ENCODE assay signal across 19 mouse cellular contexts in genomic region chr4:45141835-45142234, GRCm38 (mm10). TPM values are rescaled to one million over a fixed set of nuclear protein-coding genes. Genes with fewer than 3 reads are reported as not detected.
DNase-seq lines count a peak whose midpoint lies in the region; TF ChIP-seq lines count a peak whose summit lies in the region.
"Had no signal": no experiment of that assay in that cellular context is flagged by ENCODE, and none has a peak within 500 bp of the region (broad histone marks: within the 10 kb centered on the region; RNA-seq: fewer than 3 reads in every experiment).

No protein-coding gene starts in this region.

- intact Hi-C loops in heart, postnatal 25 days (cut with DNase I) = no loop called here

- no peaks in the 10 kb centered on the region for H3K4me1 ChIP-seq in lung, adult 2 months (ENCODE audit: control insufficient read depth, insufficient read depth, low read length)
- H3K4me1 ChIP-seq: limb, embryonic 13.5 days had no signal

- TF ChIP-seq POLR2A in lung, adult 2 months (IDR thresholded peaks at IDR 0.05; ENCODE audit: borderline replicate concordance, extremely low read depth, low read depth, low read length) = no peak

- no peak for TF ChIP-seq CTCF in lung, adult 2 months (IDR thresholded peaks at IDR 0.05; ENCODE audit: insufficient read depth, low read length)

- H3K4me3 ChIP-seq in lung, adult 2 months (replicated peaks; ENCODE audit: extremely low read depth, low read depth, low read length) = no peak overlapping the region
- H3K4me3 ChIP-seq: embryonic facial prominence, embryonic 13.5 days; forebrain, embryonic 15.5 days; heart, embryonic 13.5 days; left cerebral cortex, adult 2 months; limb, embryonic 13.5 days; midbrain, embryonic 12.5 days had no signal

- DNase-seq in cerebellum, postnatal 14 days = peak; percentile 44
- DNase-seq in cerebellum, postnatal 36 days = no peak
- DNase-seq in heart, adult 9 months (ENCODE audit: low spot score in 2 of 2) = peak; percentile 3 to 10
- no peak for DNase-seq in heart, postnatal 25 days (ENCODE audit: low spot score)
- peak; percentile 9 for DNase-seq in lung, postnatal 10 days
- DNase-seq in lung, postnatal 36 days = no peak
- DNase-seq in gastrocnemius, postnatal 25 days = peak; percentile 8
- no peak for DNase-seq in lung, adult 2 months
- DNase-seq: cerebellum, adult 8-10 months; kidney, adult 9 months; kidney, postnatal 25 days had no signal

- WGBS in lung, adult 2 months = 59% methylated on average over 5 of the region's 5 CpGs

RNA-seq across cellular contexts. Expression of gene Tomm5, which starts 33.9 kb away (rescaled TPM):
- total RNA-seq in heart, postnatal 25 days (2021) = 100 to 1,000 TPM; 212 to 250 TPM
- total RNA-seq in gastrocnemius, postnatal 25 days (2021) = 100 to 1,000 TPM in 1 of 2 experiments, 10 to 100 TPM in 1; 84.5 to 103 TPM
- polyA plus RNA-seq in lung, adult 2 months (2012; rRNA removed) = 37.3 and 48.5 TPM in 2 replicates

RNA-seq across cellular contexts. Expression of gene Frmpd1, which starts 42.8 kb away (rescaled TPM):
- under 1 TPM; 0.22 to 0.29 TPM for total RNA-seq in heart, postnatal 25 days (2021)
- under 1 TPM; 0.51 to 0.56 TPM for total RNA-seq in gastrocnemius, postnatal 25 days (2021)
- polyA plus RNA-seq in lung, adult 2 months (2012; rRNA removed) = 2.8 and 3.9 TPM in 2 replicates
- total RNA-seq: megakaryocyte progenitor cell, adult 5-6 weeks; neutrophil, adult 5-6 weeks had no signal

RNA-seq across cellular contexts. Expression of gene Fbxo10, which starts 57.4 kb away (rescaled TPM):
- total RNA-seq in heart, postnatal 25 days (2021) = 10 to 100 TPM; 11.1 to 12.8 TPM
- total RNA-seq in gastrocnemius, postnatal 25 days (2021) = 1 to 10 TPM; 2.5 TPM
- polyA plus RNA-seq in lung, adult 2 months (2012; rRNA removed) = 13.0 and 15.2 TPM in 2 replicates

Comparison
In these comparisons a context has a peak if more than half of its experiments do, and no peak if none do; other contexts are left out.
1. DNase-seq: peak in cerebellum, postnatal 14 days (2 of 2), heart, adult 9 months (2 of 2), lung, postnatal 10 days (single experiment) and gastrocnemius, postnatal 25 days (single experiment); none in cerebellum, postnatal 36 days (0 of 2), heart, postnatal 25 days (single experiment), lung, postnatal 36 days (single experiment) and lung, adult 2 months (single experiment).